Mouse (Mus musculus) layer of hippocampus, adult 9-11 months (tissue): Measurements from ENCODE around the gene Prph2.

Source experiments
- DNase-seq: peaks from one replicate; pipeline ENCODE4 v3.0.0; 2022

Gene Prph2

DNA sequence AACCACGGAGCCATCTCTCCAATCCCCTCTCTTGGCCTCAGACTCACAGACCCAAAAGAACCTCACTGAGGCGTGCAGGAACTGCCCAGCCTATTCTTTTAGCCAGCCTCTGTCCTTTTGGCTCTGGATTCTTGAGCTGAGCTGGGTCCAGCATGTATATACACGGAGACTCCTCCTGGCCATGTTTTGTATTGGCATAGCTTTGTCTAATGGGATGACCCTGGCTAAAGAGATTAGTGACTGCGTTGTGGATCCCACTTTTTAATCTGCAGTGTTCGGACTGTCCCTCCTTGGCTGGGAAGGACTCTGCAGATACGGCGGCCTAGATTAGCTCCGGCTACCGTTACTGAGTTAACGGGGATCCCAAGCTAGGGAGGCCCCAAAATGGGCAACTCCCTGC, at the start of gene Prph2:
Gene Prph2 (plus strand): TSS at position 274 of the 400 bp plus-strand sequence.
- no peak for DNase-seq

GRCm38 (mm10) chr17:46864566-46865195, 45.6 kb upstream of the Prph2 start:
- DNase-seq, result no peak

DNA sequence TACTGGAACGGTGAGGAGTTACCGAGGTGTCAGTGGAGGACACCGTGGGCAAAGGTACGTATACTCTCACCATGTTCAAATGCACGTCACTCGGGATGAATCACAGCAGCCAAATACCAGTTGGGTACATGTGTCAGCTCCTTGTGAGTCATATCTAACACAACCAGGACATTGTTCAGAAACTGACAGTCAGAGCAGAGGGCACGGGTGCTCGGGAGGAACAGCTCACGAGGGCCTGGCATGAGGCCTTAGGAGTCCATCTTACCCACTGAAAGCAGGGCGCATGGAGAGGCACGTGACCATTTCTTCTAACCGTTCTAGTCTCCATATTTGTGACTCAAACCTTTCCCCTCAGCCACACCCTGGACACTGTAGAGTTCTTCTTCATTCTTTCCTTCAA, 43.4 kb upstream of the Prph2 start:
- DNase-seq, result peak; percentile 69

GRCm38 (mm10) chr17:46870204-46870798, 40.0 kb upstream of the Prph2 start:
- DNase-seq, result no peak

DNA sequence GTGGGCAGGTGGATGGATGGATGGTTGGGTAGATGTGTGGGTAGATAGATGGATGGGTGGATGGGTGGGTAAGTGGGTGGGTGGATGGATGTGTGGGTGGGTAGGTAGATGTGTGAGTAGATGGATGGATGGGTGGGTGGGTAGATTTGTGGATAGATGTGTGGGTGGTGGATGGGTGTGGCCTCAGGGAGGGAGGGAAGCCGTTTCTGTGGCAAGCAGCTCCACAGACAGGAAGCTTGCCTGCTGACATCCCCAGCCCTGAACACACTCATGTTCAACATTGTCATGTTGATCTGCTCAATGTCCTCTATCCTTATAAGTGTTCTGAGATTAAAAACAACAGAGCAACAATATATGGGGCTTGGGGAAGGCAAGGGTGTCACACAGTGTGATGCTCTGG, 39.3 kb upstream of the Prph2 start:
- DNase-seq, result no peak

DNA sequence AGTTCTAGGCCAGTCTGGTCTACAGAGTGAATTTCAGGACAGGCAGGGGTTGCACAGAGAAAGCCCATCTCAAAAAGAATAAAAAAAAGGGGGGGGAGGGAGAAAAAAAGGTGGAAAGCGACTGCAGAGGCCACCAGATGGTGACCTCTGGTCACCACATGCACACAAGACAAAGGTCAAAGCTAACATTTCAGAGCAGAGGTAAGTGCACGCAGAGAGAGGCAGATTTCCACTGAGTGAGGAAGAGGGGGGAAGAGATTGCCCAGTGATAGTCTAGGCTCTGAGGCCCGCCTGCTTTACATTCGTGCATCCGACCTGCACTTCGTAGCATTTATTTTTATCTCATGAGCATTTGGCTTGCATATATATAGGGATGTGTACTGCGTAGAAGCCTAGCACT, 37.5 kb upstream of the Prph2 start:
- DNase-seq, result no peak

DNA sequence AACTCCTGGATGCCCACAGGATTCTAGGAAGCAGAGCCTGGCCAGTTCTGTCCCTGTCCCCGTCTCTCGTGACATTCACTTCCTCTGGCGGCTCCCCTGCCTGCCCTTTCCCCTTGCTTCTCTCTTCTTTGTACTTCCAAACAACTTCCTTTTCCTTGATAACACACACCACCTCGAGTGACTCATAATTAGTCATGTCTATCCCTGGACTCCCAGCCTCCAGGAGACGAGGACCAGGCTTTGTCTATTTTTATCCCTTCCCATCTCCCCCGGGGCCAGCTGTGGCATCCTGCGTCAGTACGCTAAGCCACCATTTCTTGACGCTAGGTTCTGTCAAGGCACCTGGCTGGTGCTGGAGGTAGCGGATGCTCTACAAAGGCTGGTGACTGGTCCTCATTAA, 36.1 kb upstream of the Prph2 start:
- DNase-seq, result peak; percentile 41

GRCm38 (mm10) chr17:46875626-46876025, 34.6 kb upstream of the Prph2 start:
- no peak for DNase-seq

DNA sequence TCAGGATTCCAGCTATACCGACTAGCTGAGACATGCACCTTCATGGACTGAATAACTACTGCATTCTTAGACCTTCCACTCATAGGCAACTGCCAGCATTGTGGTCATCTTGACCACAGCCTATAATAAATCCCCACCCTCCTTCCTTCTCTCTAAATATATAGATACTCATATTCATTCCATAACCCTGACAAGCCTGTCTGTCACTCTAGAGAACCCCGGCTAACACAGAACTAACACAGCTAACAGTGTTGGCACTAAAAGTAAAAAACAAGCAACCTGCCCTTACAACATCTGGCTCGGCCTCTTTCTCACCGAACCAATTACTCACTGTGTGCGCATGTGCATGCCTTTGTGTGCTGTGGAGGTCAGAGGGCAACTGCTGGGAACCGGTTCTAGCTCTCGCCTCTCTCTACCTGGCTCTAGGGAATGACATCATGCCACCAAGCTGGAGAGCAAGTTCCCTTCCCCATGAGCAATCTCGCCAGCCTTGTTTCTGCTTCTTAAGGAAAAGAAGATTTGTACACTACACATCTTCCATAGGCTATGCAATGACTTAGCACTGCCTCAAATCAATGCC, 33.8 kb upstream of the Prph2 start:
- no peak for DNase-seq

DNA sequence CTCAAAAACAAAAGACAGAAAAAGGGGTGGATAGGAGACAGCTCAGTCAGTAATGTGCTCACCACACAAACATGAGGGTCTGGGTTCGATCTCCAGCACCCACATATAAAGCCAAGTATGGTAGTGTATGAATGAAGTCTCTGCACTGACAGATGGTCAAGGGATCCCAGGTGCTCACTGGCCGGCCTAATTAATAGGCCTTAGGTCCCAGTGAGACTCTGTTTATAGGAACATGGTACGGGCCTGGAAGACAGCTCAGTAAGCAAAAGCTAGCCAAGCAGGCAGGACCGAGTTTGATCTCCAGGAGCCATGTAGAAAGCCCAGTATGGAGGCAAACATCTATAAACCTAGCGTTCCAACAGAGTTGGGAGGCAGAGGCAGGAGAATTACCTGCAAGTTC, 33.2 kb upstream of the Prph2 start:
- no peak for DNase-seq

GRCm38 (mm10) chr17:46879841-46880311, 30.4 kb upstream of the Prph2 start:
- peak; percentile 51 for DNase-seq

DNA sequence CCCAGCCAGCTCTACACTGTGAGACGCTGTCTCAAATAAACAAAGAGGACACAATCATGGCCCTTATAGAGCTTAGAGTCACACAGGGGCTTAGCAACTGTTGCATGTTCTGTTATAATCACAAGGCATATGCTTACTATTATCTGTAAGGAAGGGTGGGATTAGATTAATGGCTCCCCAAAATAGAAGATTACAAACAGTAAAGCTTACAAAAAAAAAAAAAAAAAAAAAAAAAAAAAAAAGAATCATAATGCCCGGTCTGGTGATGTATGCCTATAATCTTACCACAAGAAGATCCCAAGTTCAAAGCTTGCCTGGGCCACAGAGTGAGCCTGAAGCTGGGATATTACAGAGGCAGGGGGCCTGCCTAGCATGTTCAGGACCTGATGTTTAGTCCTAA, 29.9 kb upstream of the Prph2 start:
- DNase-seq, result no peak

DNA sequence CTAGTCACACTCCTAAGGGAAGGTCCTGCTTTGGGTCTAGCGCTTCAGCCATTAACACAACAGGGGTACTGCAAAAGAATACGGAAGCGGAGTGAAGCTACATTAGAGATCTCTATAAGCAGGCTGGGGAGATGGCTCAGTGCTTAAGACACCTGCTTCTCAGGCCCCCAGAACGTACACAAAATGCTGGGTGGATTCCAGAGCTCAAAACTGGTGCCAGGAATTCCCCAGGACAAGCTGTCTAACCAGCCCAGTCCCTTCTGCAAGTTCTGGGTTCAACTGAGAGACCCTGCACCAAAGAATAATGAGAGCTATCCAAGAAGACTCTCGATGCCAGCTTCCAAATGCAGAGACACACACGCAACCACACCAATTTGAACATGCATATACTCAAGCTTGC, 28.5 kb upstream of the Prph2 start:
- DNase-seq, result no peak

GRCm38 (mm10) chr17:46883107-46883506, 27.2 kb upstream of the Prph2 start:
- DNase-seq, result no peak

- no peak for DNase-seq
Measured at GRCm38 (mm10) chr17:46884766-46885165, 25.5 kb upstream of the Prph2 start.

GRCm38 (mm10) chr17:46885218-46885909, 24.9 kb upstream of the Prph2 start:
- DNase-seq, result no peak

DNA sequence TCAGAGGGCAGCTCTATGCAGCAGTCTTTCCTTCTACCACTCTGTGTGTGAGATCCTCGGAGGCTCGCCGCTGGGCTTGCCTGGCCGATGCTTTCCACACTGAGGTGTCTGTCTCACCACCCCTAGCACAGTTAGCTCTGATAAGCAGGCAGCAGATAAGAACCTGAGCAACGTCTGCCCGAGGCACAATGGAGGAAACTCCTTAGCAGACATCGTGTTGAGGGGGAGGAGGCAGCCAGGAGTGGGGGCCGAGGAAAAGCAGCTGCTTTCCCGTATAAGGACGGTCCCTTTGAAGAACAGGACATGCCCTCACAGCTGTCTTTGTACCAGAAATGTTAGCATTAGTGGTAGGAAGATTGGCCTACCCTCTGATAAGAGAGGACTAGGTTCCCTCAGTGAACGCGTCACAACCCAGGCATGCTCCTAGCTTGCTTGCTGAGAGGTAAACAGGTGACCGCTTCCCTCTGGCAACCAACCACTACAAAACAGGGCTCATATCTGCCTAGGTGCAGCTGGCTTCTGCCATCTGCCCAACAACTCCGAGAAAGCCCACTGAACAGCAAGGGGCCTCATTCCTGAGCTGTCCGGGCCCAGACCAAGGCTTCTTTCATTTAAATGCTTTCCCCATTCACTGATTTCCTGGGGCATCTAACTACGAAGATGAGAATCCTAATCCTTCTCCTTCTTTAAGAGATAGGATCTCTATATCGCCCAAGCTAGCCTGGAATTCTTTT, 24.2 kb upstream of the Prph2 start:
- DNase-seq, result no peak

- DNase-seq, result peak; percentile 61
Measured at GRCm38 (mm10) chr17:46888511-46889212, 21.6 kb upstream of the Prph2 start.

GRCm38 (mm10) chr17:46889450-46890084, 20.7 kb upstream of the Prph2 start:
- DNase-seq, result peak; percentile 79

DNA sequence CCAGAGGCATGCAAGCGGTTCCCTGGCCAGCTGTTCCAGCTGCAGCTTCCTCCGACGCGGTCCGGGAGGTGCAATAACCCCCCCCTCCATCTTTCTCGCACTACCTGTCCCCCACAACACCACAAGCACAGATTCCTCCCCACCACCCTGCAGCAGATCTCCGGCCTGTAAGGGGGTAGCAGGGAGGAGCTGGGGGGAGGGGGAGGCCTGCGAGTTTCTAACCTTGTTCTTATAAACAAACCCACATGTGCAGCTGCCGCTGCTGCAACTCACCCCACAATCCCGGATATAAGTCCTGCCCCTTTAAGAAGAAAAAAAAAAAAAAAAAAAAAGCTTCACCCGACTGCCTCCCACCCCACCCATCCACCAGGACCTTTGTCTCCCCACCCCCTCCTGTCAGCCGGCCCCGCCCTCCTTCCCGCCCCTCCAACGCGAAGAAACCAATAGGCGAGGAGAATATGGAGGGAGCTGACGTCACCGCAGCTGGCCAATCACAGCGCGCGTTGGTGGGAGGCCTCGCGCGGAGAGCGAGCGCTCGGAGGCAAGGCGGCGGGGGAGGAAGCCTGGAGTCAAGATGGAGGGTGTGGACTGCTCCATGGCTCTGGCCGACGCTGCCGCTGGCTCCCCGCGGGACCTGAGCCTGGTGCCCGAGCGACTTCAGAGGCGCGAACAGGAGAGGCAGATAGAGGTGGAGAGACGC, 20.0 kb upstream of the Prph2 start, which contains the start of gene Tbcc:
Gene Tbcc (plus strand): TSS at position 569 of the 700 bp plus-strand sequence.
- peak; percentile 98 for DNase-seq
